Mouse (Mus musculus): ENCODE measurements around the gene Zfp141. TPM values are rescaled to one million over a fixed set of nuclear protein-coding genes. Genes with fewer than 3 reads are reported as not detected.

Zfp141 gene
- 10 to 100 TPM; 20.1 to 21.9 TPM for total RNA-seq (2021)
- long read RNA-seq, experiment 1, partial matches to known transcripts: 1 of 5 reads
- long read RNA-seq, experiment 1, other reads (novel, unspliced or antisense): 4 of 5 reads
- long read RNA-seq, experiment 2, full-length matches to known transcripts: 2 of 17 reads
- long read RNA-seq, experiment 2, partial matches to known transcripts: 1 of 17 reads
- long read RNA-seq, experiment 2, other reads (novel, unspliced or antisense): 14 of 17 reads

GRCm38 (mm10) chr7:42505588-42505987 lies at the start of gene Zfp141:
Gene Zfp141 (minus strand): TSS chr7:42505740.
- peak; percentile 84 to 90 for DNase-seq (ENCODE audit: low spot score in 2 of 2)

- no peak for DNase-seq (ENCODE audit: low spot score in 2 of 2)
These were observed 46.2 kb upstream of the Zfp141 start for GRCm38 (mm10) chr7:42551766-42552165.

GRCm38 (mm10) chr7:42505186-42505585 lies 354 bp downstream of the Zfp141 start:
- no peak for DNase-seq (ENCODE audit: low spot score in 2 of 2)

- no peak for DNase-seq (ENCODE audit: low spot score in 2 of 2)
These were observed 7.3 kb downstream of the Zfp141 start for GRCm38 (mm10) chr7:42498248-42498647.

- DNase-seq (ENCODE audit: low spot score in 2 of 2): no peak
These were observed 8.2 kb downstream of the Zfp141 start for GRCm38 (mm10) chr7:42497356-42497755.

- DNase-seq (ENCODE audit: low spot score in 2 of 2): no peak
These were observed 9.3 kb downstream of the Zfp141 start for GRCm38 (mm10) chr7:42496202-42496601.

- no peak for DNase-seq (ENCODE audit: low spot score in 2 of 2)
These were observed 14.7 kb downstream of the Zfp141 start for GRCm38 (mm10) chr7:42490859-42491258.

- DNase-seq (ENCODE audit: low spot score in 2 of 2): no peak
These were observed 15.2 kb downstream of the Zfp141 start for GRCm38 (mm10) chr7:42490358-42490757.

- no peak for DNase-seq (ENCODE audit: low spot score in 2 of 2)
These were observed 50.9 kb downstream of the Zfp141 start for GRCm38 (mm10) chr7:42454640-42455039.

GRCm38 (mm10) chr7:42450618-42451017 lies 54.9 kb downstream of the Zfp141 start:
- no peak for DNase-seq (ENCODE audit: low spot score in 2 of 2)

GRCm38 (mm10) chr7:42447850-42448249 lies 57.7 kb downstream of the Zfp141 start, which contains the start of gene 4933421I07Rik:
Gene 4933421I07Rik (minus strand): TSS chr7:42448120.
- no peak for DNase-seq (ENCODE audit: low spot score in 2 of 2)

- DNase-seq (ENCODE audit: low spot score in 2 of 2): no peak
These were observed 58.2 kb downstream of the Zfp141 start for GRCm38 (mm10) chr7:42447352-42447751.

Other genes starting within 250 kb of the Zfp141 start
- gene Vmn2r61, start 245.7 kb downstream of the Zfp141 start, total RNA-seq (2021): not detected
- not detected for gene 4933421I07Rik, start 57.6 kb downstream of the Zfp141 start, total RNA-seq (2021)
- gene Gm21028, start 72.8 kb upstream of the Zfp141 start, total RNA-seq (2021): not detected
- 1 to 10 TPM; 3.6 TPM for gene Zfp977, start 86.8 kb upstream of the Zfp141 start, total RNA-seq (2021)
- 1 to 10 TPM; 4.9 to 5.1 TPM for gene Zfp976, start 136.8 kb upstream of the Zfp141 start, total RNA-seq (2021)
- 1 to 10 TPM; 5.9 to 7.3 TPM for gene Zfp975, start 187.0 kb upstream of the Zfp141 start, total RNA-seq (2021)
- not detected for gene Gm17067, start 221.3 kb upstream of the Zfp141 start, total RNA-seq (2021)